Mouse (Mus musculus): ENCODE data around the gene Trim38. TPM values are rescaled to one million over a fixed set of nuclear protein-coding genes. Genes with fewer than 3 reads are reported as not detected.
"Not testable (repeated sequence)": the region's sequence is repeated elsewhere in the genome, so short reads cannot be mapped to it uniquely, and the experiment has no call there.

Trim38 gene
- polyA plus RNA-seq (2014; fragmentation: Nextera tagmentation; extraction: Ambion mirVana), result 0.12 TPM in 1 of 2 replicates, not detected in the other

DNA sequence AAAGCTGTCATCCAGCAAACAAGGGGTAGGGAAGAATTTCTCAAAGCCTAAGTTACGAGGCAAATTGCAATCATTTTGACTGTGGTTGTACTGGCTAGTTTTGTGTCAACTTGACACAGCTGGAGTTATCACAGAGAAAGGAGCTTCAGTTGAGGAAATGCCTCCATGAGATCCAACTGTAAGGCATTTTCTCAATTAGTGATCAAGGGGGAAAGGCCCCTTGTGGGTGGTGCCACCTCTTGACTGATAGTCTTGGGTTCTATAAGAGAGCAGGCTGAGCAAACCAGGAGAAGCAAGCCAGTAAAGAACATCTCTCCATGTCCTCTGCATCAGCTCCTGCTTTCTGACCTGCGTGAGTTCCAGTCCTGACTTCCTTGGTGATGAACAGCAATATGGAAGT lies at the start of gene Trim38:
Gene Trim38 (plus strand): TSS at position 301 of the 400 bp plus-strand sequence.
- H3K36me3 ChIP-seq (ENCODE audit: control insufficient read depth, insufficient read depth, low read length); H3K4me2 ChIP-seq (ENCODE audit: low read length); H3K9me3 ChIP-seq (ENCODE audit: control insufficient read depth, low read length); H3K4me3 ChIP-seq (ENCODE audit: low read depth, low read length); ATAC-seq (replicated peaks; ENCODE audit: low FRiP score, low TSS enrichment, low read depth); H3K27me3 ChIP-seq (replicated peaks; ENCODE audit: control insufficient read depth, insufficient read depth, low read length); H3K4me1 ChIP-seq (replicated peaks; ENCODE audit: control insufficient read depth, insufficient read depth, low read length); H3K27ac ChIP-seq (ENCODE audit: low read depth); DNase-seq (ENCODE audit: low spot score); H3K9ac ChIP-seq (ENCODE audit: low read length): not testable (repeated sequence)
- 85% methylated on average over 2 of the region's 2 CpGs for WGBS

DNA sequence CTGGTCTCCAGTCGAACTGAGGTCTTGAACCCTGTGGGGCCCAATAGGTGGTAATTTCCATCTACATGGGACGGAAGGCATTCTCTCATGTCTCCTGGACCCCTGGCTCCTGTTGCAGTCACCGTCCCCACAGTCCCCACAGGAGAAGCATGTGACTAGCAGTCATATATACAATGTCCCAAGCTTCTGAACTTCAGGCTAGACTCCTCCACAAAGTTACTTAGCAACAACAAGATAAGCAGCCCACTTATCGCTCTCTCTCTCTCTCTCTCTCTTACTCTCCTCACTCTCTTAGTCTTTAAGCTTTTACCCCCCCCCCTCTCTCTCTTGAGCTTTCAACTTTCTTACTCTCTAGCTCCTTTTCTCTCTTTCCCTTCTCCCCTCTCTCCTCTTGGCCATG lies 45.5 kb upstream of the Trim38 start:
- Histone ChIP-seq H3K4me1 (replicated peaks; ENCODE audit: control insufficient read depth, insufficient read depth, low read length) (no peaks in the 10 kb centered on the region), H3K4me2 (ENCODE audit: low read length) (no peak overlapping the region), H3K27me3 (replicated peaks; ENCODE audit: control insufficient read depth, insufficient read depth, low read length) (no peaks in the 10 kb centered on the region), H3K4me3 (ENCODE audit: low read depth, low read length) (no peak overlapping the region), H3K9ac (ENCODE audit: low read length) (no peak overlapping the region), H3K27ac (ENCODE audit: low read depth) (no peak overlapping the region), H3K9me3 (ENCODE audit: control insufficient read depth, low read length) (no peaks in the 10 kb centered on the region), H3K36me3 (ENCODE audit: control insufficient read depth, insufficient read depth, low read length) (no peaks in the 10 kb centered on the region)
- WGBS, result 75% methylated on average over 4 of the region's 4 CpGs
- ATAC-seq (replicated peaks; ENCODE audit: low FRiP score, low TSS enrichment, low read depth), result no peak
- DNase-seq (ENCODE audit: low spot score), result no peak

DNA sequence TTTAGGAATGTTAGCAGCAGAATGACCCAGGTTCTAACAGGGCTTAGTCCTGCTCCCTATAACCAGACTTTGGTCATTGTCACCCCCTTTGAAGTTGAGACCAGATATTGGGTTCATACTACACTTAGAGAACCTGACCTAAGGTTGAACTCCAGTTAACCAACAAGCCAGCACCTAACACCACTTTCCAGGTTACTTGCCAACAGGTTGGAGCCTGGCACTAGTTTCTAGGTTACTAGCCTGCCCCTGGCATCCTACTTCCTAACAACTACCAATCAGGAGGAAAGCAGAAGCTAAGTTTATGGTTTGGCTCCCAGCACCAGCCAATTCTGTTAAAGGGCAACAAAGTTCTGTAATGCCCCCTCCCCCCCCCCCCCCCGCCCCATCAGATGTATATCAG lies 44.5 kb upstream of the Trim38 start:
- ATAC-seq (replicated peaks; ENCODE audit: low FRiP score, low TSS enrichment, low read depth), result no peak

DNA sequence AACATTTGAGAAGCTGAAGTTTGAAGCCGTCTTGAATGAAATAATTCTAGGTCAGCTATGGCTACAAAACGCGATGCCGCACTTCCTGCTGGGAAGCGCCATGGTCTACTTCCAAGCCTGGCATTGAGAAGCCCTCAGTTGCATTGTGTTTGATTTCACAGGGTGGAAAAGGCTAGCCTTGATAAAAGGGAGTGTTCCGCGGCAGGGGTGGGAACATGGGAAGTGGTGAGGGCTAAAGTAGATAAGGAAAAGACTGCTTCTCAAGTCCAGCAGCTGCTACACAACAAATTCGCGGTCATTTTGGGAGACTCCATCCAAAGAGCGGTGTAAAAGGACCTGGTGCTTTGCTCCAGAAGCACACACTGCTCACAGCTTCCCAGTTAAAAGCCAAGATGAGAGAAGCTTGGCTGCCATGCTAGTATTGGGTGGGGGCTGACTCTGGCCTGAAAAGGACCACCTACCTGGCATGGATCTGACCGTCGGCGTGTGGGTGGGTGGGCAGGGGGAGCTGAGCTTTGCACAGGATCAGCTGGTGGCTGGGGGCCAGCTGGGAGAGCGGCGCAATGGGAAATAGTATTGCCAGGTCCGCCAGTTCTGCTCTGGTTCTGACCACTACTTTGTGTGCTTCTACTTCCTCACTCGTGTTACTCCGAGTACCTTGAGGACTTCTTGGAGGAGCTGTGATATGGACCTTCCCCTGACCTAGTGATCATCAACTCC lies 41.1 kb upstream of the Trim38 start:
- Histone ChIP-seq H3K4me3 (ENCODE audit: low read depth, low read length) (no peak overlapping the region), H3K36me3 (ENCODE audit: control insufficient read depth, insufficient read depth, low read length) (no peaks in the 10 kb centered on the region), H3K27ac (ENCODE audit: low read depth) (no peak overlapping the region), H3K9me3 (ENCODE audit: control insufficient read depth, low read length) (no peaks in the 10 kb centered on the region), H3K4me2 (ENCODE audit: low read length) (no peak overlapping the region), H3K27me3 (replicated peaks; ENCODE audit: control insufficient read depth, insufficient read depth, low read length) (no peaks in the 10 kb centered on the region), H3K9ac (ENCODE audit: low read length) (no peak overlapping the region), H3K4me1 (replicated peaks; ENCODE audit: control insufficient read depth, insufficient read depth, low read length) (no peaks in the 10 kb centered on the region)
- DNase-seq (ENCODE audit: low spot score) (no peak), ATAC-seq (replicated peaks; ENCODE audit: low FRiP score, low TSS enrichment, low read depth) (no peak)
- WGBS, result 90% methylated on average over 18 of the region's 18 CpGs

More for the DNA sequence above, 44.5 kb upstream of the Trim38 start:
- Histone ChIP-seq H3K9ac (ENCODE audit: low read length) (no peak overlapping the region), H3K4me2 (ENCODE audit: low read length) (no peak overlapping the region), H3K9me3 (ENCODE audit: control insufficient read depth, low read length) (no peaks in the 10 kb centered on the region), H3K36me3 (ENCODE audit: control insufficient read depth, insufficient read depth, low read length) (no peaks in the 10 kb centered on the region), H3K4me3 (ENCODE audit: low read depth, low read length) (no peak overlapping the region), H3K27me3 (replicated peaks; ENCODE audit: control insufficient read depth, insufficient read depth, low read length) (no peaks in the 10 kb centered on the region), H3K27ac (ENCODE audit: low read depth) (no peak overlapping the region), H3K4me1 (replicated peaks; ENCODE audit: control insufficient read depth, insufficient read depth, low read length) (no peaks in the 10 kb centered on the region)
- DNase-seq (ENCODE audit: low spot score), result no peak
- WGBS, result no CpG with 5 or more reads among the region's 1 CpGs

DNA sequence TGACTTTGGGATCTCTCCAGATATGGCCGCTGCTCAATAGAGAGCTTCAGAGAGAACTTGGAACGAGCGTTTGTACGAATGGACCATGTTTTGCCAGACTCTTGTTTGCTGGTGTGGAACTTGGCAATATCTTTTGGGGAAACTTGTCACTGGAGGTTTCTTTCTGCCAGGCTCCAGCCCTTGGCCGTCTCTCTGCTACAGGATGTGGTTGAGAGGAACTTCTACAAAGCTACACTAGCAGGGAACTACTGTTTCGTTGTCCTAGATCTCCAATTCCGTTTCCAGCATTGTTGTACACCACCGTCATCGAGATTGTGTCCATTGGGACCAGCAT lies 40.6 kb upstream of the Trim38 start:
- DNase-seq (ENCODE audit: low spot score) (no peak), ATAC-seq (replicated peaks; ENCODE audit: low FRiP score, low TSS enrichment, low read depth) (no peak)
- Histone ChIP-seq H3K4me2 (ENCODE audit: low read length) (no peak overlapping the region), H3K36me3 (ENCODE audit: control insufficient read depth, insufficient read depth, low read length) (no peaks in the 10 kb centered on the region), H3K9me3 (ENCODE audit: control insufficient read depth, low read length) (no peaks in the 10 kb centered on the region), H3K4me3 (ENCODE audit: low read depth, low read length) (no peak overlapping the region), H3K4me1 (replicated peaks; ENCODE audit: control insufficient read depth, insufficient read depth, low read length) (no peaks in the 10 kb centered on the region), H3K27me3 (replicated peaks; ENCODE audit: control insufficient read depth, insufficient read depth, low read length) (no peaks in the 10 kb centered on the region), H3K9ac (ENCODE audit: low read length) (no peak overlapping the region), H3K27ac (ENCODE audit: low read depth) (no peak overlapping the region)
- 88% methylated on average over 9 of the region's 9 CpGs for WGBS

DNA sequence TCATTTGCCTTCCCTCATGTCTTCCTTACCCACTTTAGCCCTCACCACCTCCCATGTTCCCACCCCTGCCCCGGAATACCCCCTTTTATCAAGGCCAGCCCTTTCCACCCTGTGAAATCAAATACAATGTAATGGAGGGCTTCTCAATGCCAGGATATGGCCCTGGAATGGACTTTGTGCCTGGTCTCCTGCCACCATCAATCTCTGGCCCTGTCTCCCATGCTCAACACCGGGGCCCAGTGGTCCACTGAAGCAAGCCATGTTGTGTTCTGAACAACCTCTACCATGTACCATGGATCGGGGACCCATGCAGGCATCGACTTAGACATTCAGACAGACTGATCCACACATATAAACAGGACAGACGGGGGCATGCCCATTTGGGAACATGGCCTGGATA lies 40.0 kb upstream of the Trim38 start:
- Histone ChIP-seq H3K4me1 (replicated peaks; ENCODE audit: control insufficient read depth, insufficient read depth, low read length) (no peaks in the 10 kb centered on the region), H3K4me3 (ENCODE audit: low read depth, low read length) (no peak overlapping the region), H3K9me3 (ENCODE audit: control insufficient read depth, low read length) (no peaks in the 10 kb centered on the region), H3K27ac (ENCODE audit: low read depth) (no peak overlapping the region), H3K9ac (ENCODE audit: low read length) (no peak overlapping the region), H3K27me3 (replicated peaks; ENCODE audit: control insufficient read depth, insufficient read depth, low read length) (no peaks in the 10 kb centered on the region), H3K4me2 (ENCODE audit: low read length) (no peak overlapping the region), H3K36me3 (ENCODE audit: control insufficient read depth, insufficient read depth, low read length) (no peaks in the 10 kb centered on the region)
- ATAC-seq (replicated peaks; ENCODE audit: low FRiP score, low TSS enrichment, low read depth), result no peak
- 92% methylated on average over 5 of the region's 5 CpGs for whole genome bisulfite sequencing
- no peak for DNase-seq (ENCODE audit: low spot score)

DNA sequence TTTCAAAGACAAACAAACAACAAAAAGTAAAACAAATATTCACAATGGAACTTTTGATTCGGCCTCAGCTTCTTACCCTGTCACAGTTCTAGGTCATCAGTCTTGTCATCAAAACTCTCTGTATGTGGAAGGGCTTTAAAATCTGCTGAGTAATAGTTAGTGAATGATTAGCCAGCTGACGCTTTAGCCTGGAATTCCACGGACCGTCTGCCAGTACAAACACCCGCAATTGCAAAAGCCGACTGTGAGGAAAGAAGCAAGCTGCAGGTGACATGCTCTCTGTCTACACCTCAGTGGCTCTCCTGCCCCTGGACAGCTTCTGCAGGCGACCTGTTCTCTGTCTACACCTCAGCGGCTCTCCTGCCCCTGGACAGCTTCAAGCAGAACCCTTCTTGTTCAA lies 39.2 kb upstream of the Trim38 start:
- no peaks in the 10 kb centered on the region for H3K4me1 ChIP-seq (replicated peaks; ENCODE audit: control insufficient read depth, insufficient read depth, low read length)
- H3K4me3 ChIP-seq (ENCODE audit: low read depth, low read length), result no peak overlapping the region
- no peak overlapping the region for H3K27ac ChIP-seq (ENCODE audit: low read depth)
- ATAC-seq (replicated peaks; ENCODE audit: low FRiP score, low TSS enrichment, low read depth) (peak; percentile 65), DNase-seq (ENCODE audit: low spot score) (no peak)
- no peaks in the 10 kb centered on the region for H3K36me3 ChIP-seq (ENCODE audit: control insufficient read depth, insufficient read depth, low read length)
- 23% methylated on average over 8 of the region's 8 CpGs for WGBS
- no peak overlapping the region for H3K9ac ChIP-seq (ENCODE audit: low read length)
- H3K9me3 ChIP-seq (ENCODE audit: control insufficient read depth, low read length), result no peaks in the 10 kb centered on the region
- H3K4me2 ChIP-seq (ENCODE audit: low read length), result no peak overlapping the region
- H3K27me3 ChIP-seq (replicated peaks; ENCODE audit: control insufficient read depth, insufficient read depth, low read length), result no peaks in the 10 kb centered on the region

DNA sequence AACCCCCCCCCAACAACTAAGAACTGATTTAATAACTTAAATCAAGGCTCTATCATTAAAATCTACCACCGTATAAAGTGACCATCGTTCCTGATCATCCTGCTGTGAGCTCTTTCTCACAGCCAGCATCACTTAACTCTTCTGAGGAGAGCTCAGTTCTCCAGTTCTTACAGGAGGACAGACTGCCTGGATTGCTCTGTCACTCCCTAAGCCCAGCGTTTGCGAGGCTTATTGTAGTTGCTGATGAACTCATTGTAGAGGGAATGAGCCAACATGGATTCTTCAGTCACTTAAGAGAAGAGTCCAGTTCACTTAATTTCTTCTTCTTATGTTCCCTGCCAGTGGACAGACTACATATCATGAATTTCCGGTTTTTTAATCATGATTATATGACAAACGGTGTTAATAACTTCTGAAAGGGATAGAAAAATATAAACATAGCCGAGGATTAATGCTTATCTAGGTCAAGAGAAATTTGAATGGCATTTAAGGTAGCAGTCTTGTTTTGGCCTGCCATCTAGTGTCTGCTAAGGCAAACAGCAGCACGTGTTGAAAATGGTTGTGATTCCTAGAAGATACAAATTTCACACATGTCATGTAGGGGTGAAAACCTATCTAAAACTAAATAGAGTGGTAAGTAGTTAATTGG lies 37.4 kb upstream of the Trim38 start:
- ATAC-seq (replicated peaks; ENCODE audit: low FRiP score, low TSS enrichment, low read depth), result no peak; the same call in 1 of the 2 replicates
- Histone ChIP-seq H3K9me3 (ENCODE audit: control insufficient read depth, low read length) (no peaks in the 10 kb centered on the region), H3K4me3 (ENCODE audit: low read depth, low read length) (no peak overlapping the region), H3K27me3 (replicated peaks; ENCODE audit: control insufficient read depth, insufficient read depth, low read length) (no peaks in the 10 kb centered on the region), H3K36me3 (ENCODE audit: control insufficient read depth, insufficient read depth, low read length) (no peaks in the 10 kb centered on the region), H3K9ac (ENCODE audit: low read length) (no peak overlapping the region), H3K4me1 (replicated peaks; ENCODE audit: control insufficient read depth, insufficient read depth, low read length) (no peaks in the 10 kb centered on the region), H3K27ac (ENCODE audit: low read depth) (no peak overlapping the region), H3K4me2 (ENCODE audit: low read length) (no peak overlapping the region)
- WGBS, result 26% methylated on average over 8 of the region's 8 CpGs
- DNase-seq (ENCODE audit: low spot score), result no peak

DNA sequence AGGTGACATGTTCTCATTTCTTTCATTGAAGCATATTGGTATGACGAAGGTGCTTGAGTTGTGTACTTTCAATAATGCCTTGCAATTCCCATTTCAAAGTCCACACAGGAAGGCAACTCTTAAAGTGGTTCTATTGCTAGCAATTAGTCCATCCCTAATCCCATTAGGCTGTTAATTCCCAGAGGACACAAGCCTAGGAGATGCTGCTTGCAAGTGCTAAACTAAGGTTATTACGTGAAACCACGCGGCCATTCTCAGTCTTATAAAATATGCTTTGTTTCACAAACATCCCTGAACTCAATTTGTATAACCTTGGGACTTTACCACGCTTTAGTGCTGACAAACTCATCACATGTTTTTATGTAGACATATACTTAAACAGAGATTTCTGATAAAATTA lies 32.6 kb upstream of the Trim38 start:
- H3K4me3 ChIP-seq (ENCODE audit: low read depth, low read length), result no peak overlapping the region
- no peak for ATAC-seq (replicated peaks; ENCODE audit: low FRiP score, low TSS enrichment, low read depth)
- DNase-seq (ENCODE audit: low spot score), result no peak
- H3K27ac ChIP-seq (ENCODE audit: low read depth), result no peak overlapping the region
- WGBS, result 83% methylated on average over 5 of the region's 5 CpGs
- H3K4me1 ChIP-seq (replicated peaks; ENCODE audit: control insufficient read depth, insufficient read depth, low read length), result peaks cover 12% of the 10 kb centered on the region
- H3K9ac ChIP-seq (ENCODE audit: low read length), result no peak overlapping the region
- H3K4me2 ChIP-seq (ENCODE audit: low read length), result no peak overlapping the region
- H3K27me3 ChIP-seq (replicated peaks; ENCODE audit: control insufficient read depth, insufficient read depth, low read length), result no peaks in the 10 kb centered on the region
- H3K36me3 ChIP-seq (ENCODE audit: control insufficient read depth, insufficient read depth, low read length), result no peaks in the 10 kb centered on the region
- H3K9me3 ChIP-seq (ENCODE audit: control insufficient read depth, low read length), result no peaks in the 10 kb centered on the region
